8 mouse cellular contexts compared by ENCODE assay signal in genomic region chr3:104643810-104644270, GRCm38 (mm10). TPM values are rescaled to one million over a fixed set of nuclear protein-coding genes. Genes with fewer than 3 reads are reported as not detected.
DNase-seq lines count a peak whose midpoint lies in the region; ATAC-seq and TF ChIP-seq lines count a peak whose summit lies in the region.

No protein-coding gene starts in this region.

- peaks cover 2% of the 10 kb centered on the region; the same call in 1 of the 2 replicates for H3K4me1 ChIP-seq in cortical plate, adult 2 months (ENCODE audit: control insufficient read depth, insufficient read depth, low read length)
- peaks cover 12% of the 10 kb centered on the region for H3K4me1 ChIP-seq in heart, embryonic 10.5 days
- H3K4me1 ChIP-seq in kidney, embryonic 16.5 days (ENCODE audit: insufficient read depth, low read length): peaks cover 7% of the 10 kb centered on the region; the same call in 1 of the 2 replicates
- H3K4me1 ChIP-seq in liver, embryonic 13.5 days (replicated peaks): peaks cover 78% of the 10 kb centered on the region

- peak; percentile 81 for TF ChIP-seq CTCF in cortical plate, adult 2 months (IDR thresholded peaks at IDR 0.05; ENCODE audit: extremely low read depth, insufficient read depth, low read length)

- no peak for TF ChIP-seq POLR2A in cortical plate, adult 2 months (IDR thresholded peaks at IDR 0.05; ENCODE audit: extremely low read depth, insufficient read depth, low read length)

- no peaks in the 10 kb centered on the region for H3K9me3 ChIP-seq in heart, embryonic 10.5 days
- no peaks in the 10 kb centered on the region for H3K9me3 ChIP-seq in kidney, embryonic 16.5 days (ENCODE audit: low read length)
- H3K9me3 ChIP-seq in liver, embryonic 13.5 days (replicated peaks): no peaks in the 10 kb centered on the region

- WGBS in heart, embryonic 10.5 days: 14% methylated on average over 2 of the region's 2 CpGs
- 7% methylated on average over 2 of the region's 2 CpGs for WGBS in kidney, embryonic 16.5 days
- 5% methylated on average over 2 of the region's 2 CpGs for WGBS in liver, embryonic 13.5 days (ENCODE audit: insufficient replicate concordance)

- peak; percentile 58; the same call in 1 of the 2 replicates for ATAC-seq in kidney, embryonic 16.5 days (ENCODE audit: low FRiP score, low TSS enrichment)
- peak; percentile 80 for ATAC-seq in liver, embryonic 13.5 days (ENCODE audit: low read depth)
- ATAC-seq in neutrophil, adult 5-6 weeks (ENCODE audit: extremely low read depth, insufficient number of reproducible peaks, low FRiP score, poor library complexity, severe bottlenecking): peak; percentile 89

- H3K36me3 ChIP-seq in heart, embryonic 10.5 days: no peaks in the 10 kb centered on the region
- H3K36me3 ChIP-seq in kidney, embryonic 16.5 days (ENCODE audit: insufficient read depth, low read length): no peaks in the 10 kb centered on the region
- H3K36me3 ChIP-seq in liver, embryonic 13.5 days: peaks cover 14% of the 10 kb centered on the region

- no peak overlapping the region for H3K4me2 ChIP-seq in kidney, embryonic 16.5 days (replicated peaks; ENCODE audit: low read depth, low read length)
- H3K4me2 ChIP-seq in liver, embryonic 13.5 days: peak overlapping the region; percentile 32

- H3K9ac ChIP-seq in kidney, embryonic 16.5 days (replicated peaks; ENCODE audit: low read length): no peak overlapping the region
- 0 out of 2 replicates have a peak overlapping the region, but pooled peaks have one; percentile 18 for H3K9ac ChIP-seq in liver, embryonic 13.5 days

- no peak overlapping the region for H3K27ac ChIP-seq in cortical plate, adult 2 months (ENCODE audit: insufficient read depth, low read length)
- no peak overlapping the region for H3K27ac ChIP-seq in heart, embryonic 10.5 days
- no peak overlapping the region for H3K27ac ChIP-seq in kidney, embryonic 16.5 days (ENCODE audit: low read length)
- H3K27ac ChIP-seq in liver, embryonic 13.5 days: peak overlapping the region; percentile 83

- H3K4me3 ChIP-seq in cortical plate, adult 2 months (ENCODE audit: insufficient read depth, low read length): no peak overlapping the region
- no peak overlapping the region for H3K4me3 ChIP-seq in heart, embryonic 10.5 days
- no peak overlapping the region for H3K4me3 ChIP-seq in kidney, embryonic 16.5 days (ENCODE audit: low read length)
- 0 out of 2 replicates have a peak overlapping the region, but pooled peaks have one; percentile 4 for H3K4me3 ChIP-seq in liver, embryonic 13.5 days (replicated peaks)

- no peaks in the 10 kb centered on the region for H3K27me3 ChIP-seq in heart, embryonic 10.5 days (ENCODE audit: insufficient read depth, poor library complexity, severe bottlenecking)
- H3K27me3 ChIP-seq in kidney, embryonic 16.5 days (ENCODE audit: insufficient read depth, low read length): no peaks in the 10 kb centered on the region
- H3K27me3 ChIP-seq in liver, embryonic 13.5 days: no peaks in the 10 kb centered on the region

- peak; percentile 45 to 60 for DNase-seq in CD8-positive naive resting alpha-beta T cell, adult 2 months (ENCODE audit: low read depth in 2 of 2, low spot score in 2 of 2)
- DNase-seq in WW6 (ENCODE audit: low read depth, low spot score): peak; percentile 26
- peak; percentile 83 for DNase-seq in heart, embryonic 10.5 days (ENCODE audit: low spot score)
- DNase-seq in liver, embryonic 13.5 days: peak; percentile 53
- peak; percentile 69 for DNase-seq in thymus, postnatal 4 days

RNA-seq across cellular contexts. Expression of gene Slc16a1, which starts 5.4 kb away (rescaled TPM):
- 20.4 and 24.6 TPM in 2 replicates for polyA plus RNA-seq in cortical plate, adult 2 months (2012; rRNA removed)
- polyA plus RNA-seq in heart, embryonic 10.5 days (2016; fragmentation: Nextera tagmentation; extraction: Ambion mirVana): 76.5 and 91.2 TPM in 2 replicates
- polyA plus RNA-seq in kidney, embryonic 16.5 days (2015; fragmentation: Nextera tagmentation; extraction: Ambion mirVana): 44.0 and 48.7 TPM in 2 replicates
- polyA plus RNA-seq in liver, embryonic 13.5 days (2015; fragmentation: Nextera tagmentation; extraction: Ambion mirVana): 81.9 and 106 TPM in 2 replicates
- total RNA-seq in neutrophil, adult 5-6 weeks (2017): 6.5 and 7.6 TPM in 2 replicates

Comparison
In these comparisons a context has a peak if more than half of its experiments do, and no peak if none do; other contexts are left out.
1. DNase-seq: peak in every context shown above with its lines; median percentile 83 in heart, embryonic 10.5 days; 69 in thymus, postnatal 4 days; 53 in liver, embryonic 13.5 days; 52 in CD8-positive naive resting alpha-beta T cell, adult 2 months; 26 in WW6.